Mouse (Mus musculus) embryo, embryonic 11.5 days (tissue): ENCODE results near the gene Rhbdl3.

Source experiments
- DNase-seq: peaks from one replicate; pipeline ENCODE4 v3.0.0-alpha.2; 2012; ENCODE audit warnings: low read depth, low spot score

Gene Rhbdl3

DNA sequence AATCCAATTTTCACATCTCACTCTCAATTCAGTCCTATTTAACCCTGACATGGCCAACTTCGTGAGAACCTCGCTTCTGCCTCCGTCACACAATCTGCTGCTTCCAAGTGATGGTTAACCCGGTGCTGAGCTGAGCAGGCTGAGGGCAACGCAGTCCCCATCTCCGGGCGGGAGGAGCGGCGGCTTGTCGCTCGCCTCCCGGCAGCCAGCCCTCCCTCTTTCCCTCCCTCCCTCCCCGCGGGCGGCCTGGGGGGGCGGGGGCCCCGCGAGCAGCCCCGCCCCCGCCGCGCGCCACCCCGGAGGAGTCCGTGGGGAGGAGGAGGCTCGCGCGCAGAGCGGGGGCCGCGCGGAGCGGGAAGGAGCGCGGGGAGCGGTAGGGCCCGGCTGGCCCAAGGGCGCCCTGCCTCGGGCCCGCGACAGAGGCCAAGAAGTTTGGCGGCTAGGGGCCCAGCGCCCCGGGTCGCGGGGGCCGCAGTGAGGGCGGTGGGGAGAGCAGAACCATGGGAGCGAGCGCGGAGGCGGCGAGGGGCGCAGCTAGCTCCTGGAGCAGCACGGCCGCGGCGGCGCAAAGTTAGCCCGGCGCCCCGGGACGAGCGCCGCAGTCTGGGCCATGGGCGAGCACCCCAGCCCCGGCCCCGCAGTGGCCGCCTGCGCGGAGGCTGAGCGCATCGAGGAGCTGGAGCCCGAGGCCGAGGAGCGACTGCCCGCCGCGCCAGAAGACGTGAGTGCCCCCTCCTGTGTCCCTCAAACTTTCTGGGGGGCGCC, at the start of gene Rhbdl3:
TSS of gene Rhbdl3 (plus strand) at position 362 of the 765 bp plus-strand sequence.
- no peak for DNase-seq

DNA sequence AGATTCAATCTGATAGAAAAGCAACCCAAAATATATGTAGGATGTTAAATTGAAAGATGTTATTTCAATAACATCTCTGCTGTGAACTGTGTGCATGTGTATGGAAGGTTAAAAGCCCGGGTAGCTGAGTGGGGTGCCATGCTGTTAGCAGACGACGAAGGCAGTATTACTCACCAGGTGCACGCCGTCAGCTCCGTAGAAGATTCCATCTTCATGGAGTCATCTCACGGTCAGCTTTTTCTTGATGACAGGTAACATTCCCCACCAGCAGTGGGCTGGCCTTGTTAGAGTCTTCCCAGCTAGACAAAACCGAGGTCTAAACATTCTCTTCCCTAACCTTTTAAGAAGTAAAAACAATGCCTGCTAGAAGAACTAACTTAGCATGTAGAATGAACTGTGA, 36.6 kb upstream of the Rhbdl3 start:
- DNase-seq = no peak

DNA sequence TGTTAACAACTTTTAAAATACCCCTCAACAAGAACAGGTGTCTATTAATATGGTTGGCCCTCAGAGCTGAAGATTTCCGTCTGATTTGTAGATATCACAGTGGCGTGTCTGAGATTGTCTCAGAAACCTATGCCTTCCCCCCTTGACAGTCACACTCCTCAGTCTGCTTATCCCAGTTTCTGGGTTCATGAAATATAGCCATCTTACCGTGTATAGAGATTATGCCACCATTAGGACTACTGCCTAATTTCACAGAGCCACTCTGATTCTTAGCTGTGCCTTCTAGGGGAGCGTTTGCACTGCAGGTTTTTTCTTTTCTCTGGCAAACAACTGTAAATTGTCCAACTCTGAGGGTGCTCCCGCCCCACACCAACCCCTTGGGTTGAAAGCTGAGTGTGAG, 29.6 kb upstream of the Rhbdl3 start:
- DNase-seq = no peak

DNA sequence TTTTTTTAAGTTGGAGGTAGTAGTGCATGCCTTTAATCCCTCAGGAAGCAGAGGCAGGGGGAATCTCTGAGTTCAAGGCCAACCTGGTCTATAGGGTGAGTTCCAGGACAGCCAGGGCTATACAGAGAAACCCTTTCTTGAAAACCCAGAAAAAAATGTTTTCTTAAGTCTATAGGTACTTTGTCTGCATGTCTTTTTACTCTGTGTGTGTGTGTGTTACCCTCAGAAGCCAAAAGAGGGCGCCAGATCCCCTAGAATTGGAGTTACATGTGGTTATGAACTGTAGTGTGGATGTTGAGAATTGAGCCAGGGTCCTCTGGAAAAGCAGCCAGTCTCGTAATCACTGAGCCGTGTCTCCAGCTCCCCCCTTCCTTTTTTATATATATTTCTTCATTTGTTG, 25.7 kb upstream of the Rhbdl3 start:
- DNase-seq = no peak

DNA sequence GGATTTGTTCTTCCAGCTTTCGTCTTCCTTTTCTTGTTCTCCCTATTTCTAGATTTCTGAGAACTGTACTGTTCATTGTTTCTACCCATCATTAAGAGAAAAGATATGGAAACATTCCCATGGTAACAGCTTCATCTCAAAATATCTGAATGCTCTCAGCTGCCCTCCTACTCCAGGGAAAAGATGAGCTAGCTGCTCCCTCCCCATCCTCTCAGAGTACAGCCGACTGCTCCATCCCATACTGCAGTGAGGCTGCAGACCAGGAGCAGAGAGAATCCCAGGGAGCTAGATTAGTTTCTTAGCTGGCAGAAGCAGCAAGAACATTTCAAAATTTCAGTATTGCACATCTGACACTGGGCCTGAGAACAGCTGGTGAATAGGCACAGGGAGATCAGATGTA, 22.7 kb upstream of the Rhbdl3 start:
- no peak for DNase-seq

DNA sequence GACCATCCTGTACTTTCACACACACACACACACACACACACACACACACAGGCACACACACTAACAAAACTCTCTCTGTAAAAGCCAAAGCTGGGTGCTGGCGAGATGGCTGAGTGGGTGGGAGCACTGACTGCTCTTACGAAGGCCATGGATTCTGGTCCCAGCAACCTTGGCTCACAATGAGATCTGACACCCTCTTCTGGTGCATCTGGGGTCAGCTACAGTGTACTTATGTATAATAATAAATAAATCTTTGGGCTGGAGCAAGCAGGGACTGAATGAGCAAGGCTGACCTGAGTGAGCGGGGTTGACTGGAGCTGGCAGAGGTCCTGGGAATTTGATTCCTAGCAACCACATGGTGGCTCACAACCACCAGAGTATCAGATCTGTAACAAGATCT, 16.9 kb upstream of the Rhbdl3 start:
- no peak for DNase-seq

DNA sequence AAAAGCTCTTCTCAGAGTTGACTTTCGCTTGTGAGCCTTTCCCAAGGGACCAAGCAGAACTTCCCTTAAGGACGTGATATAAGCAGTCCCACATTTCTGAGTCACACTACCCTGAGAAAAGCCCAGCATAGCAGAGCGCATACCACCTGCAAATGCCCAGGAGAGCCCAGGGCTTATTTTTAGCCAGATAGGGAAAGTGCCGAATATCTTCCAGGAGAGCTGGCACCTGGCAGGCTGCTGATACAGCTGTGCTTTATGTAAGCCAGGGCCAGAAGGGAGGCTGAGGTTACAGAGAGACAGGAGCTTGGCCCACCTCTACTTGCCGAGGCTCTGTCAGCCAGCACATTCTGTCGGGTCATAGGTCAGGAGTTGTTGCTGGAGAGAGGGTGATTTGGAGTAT, 16.1 kb upstream of the Rhbdl3 start:
- DNase-seq = no peak

DNA sequence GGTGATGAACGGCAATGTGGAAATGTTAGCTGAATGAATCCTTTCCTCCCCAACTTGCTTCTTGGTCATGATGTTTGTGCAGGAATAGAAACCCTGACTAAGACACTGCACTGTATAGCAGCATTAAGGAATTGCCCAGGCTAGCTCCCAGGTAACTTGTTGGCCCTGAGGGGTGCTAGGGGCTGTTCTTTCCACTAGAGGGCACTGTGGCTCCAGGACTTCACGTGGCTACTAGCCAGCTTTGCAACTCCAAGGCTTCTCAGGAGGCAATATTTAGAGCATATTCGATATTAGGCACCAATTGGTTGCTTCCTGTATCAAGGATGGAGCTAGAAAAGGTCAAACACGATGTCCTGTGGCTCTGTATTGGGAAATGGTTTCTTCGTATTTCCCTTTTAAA, 13.6 kb upstream of the Rhbdl3 start:
- DNase-seq = no peak

DNA sequence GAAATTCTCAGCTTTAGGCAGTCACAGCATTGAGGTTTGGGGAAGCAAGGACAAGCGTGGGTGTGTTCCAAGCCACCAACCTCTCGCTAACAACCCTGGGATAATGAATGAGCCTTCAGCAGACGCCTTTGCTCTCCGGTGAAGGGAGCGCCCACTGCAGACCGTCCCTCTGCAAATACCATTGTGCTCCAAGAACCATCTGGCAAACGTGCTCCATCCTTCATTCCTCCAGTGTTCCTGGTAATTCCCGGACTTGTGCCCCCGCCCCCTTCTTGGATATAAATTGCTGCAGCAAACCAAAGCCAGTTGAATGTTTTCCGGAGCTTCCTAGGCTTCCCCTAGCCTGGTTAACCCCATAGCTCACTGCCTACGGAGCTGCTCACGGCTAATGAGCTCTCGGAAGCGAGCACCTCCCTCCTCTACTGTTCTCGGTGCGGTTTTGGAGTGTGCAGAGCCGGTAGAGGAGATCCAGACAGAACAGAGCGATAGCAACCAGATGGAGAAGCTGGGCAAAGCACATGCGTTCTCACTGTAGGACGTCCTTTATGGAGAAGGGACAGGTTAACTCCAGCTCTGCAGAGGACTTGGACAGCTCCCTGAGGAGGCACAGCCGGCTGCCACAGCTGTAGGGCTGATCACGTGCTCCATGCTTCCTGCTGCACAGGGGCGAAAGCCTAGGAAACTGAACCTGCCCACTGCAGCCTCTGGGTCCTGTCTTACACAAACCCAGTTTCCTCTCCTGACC, 10.8 kb upstream of the Rhbdl3 start:
- DNase-seq = no peak

DNA sequence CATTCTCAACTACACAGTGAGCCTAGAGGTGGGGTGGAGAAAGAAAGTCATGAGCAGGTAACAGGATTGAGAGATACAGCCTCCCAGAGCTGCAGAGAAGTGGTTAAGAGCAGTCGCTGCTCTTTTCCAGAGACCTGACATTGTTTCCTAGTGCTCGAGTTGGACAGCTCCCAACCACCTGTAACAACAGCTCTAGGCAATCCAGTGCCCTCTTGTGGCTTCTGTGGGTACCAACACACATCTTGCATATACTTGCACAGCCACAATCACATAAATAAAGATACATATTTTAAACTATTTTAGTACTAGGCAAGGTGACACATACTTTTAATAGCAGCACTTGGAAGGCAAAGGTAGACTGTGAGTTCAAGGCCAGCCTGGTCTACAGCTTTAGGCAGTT, 9.7 kb upstream of the Rhbdl3 start:
- DNase-seq = no peak

DNA sequence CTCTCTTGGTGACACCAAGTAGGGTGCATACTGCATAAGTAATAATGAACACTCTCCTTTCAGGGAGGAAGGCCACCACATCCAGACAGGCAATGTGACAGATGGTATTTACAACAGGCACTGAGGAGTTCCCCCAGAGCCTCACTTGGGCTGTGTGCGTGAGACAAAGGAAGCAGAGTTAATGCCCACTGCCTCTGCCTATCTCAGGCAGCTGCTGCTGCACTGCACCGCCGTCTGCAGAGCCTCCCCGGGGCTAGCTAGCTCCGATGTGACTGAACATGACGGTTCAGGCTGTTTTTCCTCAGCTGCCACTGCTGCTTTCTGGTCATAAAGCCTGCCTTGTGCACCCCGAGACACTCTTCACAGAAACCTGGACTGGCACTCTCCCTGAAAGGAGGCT, 8.2 kb upstream of the Rhbdl3 start:
- DNase-seq = no peak

DNA sequence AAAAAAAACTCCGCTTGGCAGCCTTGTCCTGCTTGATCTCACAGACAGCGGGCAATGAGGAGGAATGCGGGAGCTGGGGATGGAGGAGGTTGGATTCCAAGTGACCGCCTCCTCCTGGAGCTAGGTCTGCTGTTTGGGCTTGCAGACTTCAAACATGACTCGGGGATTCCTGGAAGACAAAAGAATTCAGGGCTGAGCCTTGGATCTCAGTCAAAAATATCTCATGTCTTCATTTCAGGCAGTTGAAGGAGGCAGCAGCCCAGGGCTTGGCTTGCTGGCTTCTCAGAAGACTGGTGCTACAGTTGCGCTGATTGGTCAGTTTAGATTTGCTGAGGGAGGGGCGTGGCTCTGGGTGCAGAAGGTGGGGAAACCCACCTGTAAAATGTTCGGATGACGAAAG, 5.6 kb upstream of the Rhbdl3 start:
- no peak for DNase-seq

DNA sequence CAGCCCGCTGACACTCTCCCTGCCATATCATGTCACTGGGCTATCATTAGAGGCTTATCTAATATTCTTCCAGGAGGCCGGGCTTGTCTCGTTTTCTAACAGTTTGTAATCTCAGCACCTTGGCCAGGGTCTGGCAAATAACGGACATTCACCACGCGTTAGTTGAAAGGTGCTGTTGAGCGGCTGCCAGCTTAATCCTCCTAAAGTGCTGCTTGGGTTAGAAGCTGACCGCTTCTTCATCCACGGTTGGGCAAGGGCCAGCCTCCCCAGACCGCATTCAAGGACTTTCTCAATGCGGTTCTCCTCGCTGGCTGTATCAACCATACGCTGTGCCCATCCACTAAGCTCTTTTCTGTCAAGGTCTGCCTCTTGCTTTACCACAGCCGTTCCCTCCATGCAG, 4.9 kb upstream of the Rhbdl3 start:
- no peak for DNase-seq

DNA sequence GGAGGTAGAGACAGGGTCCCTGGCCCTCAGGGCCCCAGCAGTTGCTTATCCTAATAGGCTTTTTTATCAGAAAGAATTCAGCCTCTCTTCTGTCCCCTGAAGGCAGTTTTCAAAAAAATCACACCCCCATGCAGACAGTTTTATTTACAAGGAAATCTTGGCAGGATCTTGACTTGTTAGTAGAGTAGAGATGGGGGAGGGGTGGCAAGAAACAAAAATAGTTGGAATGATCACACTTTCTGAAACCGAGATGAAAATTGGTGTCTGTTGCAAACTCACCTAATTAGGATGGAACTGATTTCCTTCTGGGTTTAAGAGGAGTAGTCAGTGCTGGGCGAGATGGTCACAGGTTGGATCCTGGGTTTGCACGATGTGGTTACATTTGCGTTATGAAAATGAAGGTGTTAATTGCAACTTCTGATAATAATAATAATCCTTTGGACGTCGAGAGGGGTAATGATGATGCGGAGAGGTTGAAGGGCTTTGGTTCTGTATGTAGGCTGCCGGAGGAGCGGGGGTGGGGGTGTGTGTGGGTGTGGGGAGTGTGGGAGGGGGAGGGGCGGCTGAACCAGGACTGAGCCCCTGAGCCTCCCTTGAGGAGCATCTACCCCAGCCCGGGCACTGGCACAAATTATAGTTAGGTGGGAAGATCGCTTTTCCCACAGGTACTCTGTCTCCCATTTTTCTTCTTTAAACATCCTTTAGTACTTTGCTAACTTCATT, 1.0 kb upstream of the Rhbdl3 start:
- DNase-seq = no peak

DNA sequence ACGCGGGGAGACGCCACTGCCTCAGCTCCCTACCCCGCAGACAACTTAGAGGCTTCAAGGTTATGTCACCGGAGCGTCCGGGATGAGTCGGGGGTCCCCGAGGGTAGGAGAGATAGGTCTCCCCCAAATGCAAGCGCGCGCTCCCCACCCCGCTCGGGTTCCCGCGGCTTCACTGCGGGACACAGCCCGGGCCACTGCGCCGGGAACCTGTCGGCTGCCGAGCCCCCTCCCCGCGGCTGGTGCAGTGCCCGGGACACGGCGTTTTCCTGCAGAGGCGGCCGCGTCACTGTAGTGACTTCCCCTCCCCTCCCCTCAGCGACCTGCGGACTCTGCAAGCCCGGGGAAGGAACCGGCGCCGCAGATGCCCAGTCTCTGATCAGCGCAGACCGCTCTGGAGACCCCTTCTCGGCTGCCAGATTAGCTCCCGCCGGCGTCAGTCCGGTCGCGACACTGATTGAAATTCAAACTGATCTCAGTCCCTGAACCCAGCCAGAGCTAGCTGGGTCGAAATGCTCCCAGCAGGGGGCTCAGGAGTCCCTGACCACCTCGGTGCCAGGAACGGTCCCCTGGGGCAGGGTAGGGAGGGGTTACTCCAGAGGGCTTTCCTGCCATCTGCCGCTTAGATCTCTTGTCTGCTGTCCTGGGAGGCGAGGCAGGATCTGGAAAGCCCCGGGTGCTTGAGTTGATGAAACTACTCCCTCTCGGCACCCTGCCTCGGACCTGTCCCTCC, 769 bp downstream of the Rhbdl3 start:
- DNase-seq = peak; percentile 56

DNA sequence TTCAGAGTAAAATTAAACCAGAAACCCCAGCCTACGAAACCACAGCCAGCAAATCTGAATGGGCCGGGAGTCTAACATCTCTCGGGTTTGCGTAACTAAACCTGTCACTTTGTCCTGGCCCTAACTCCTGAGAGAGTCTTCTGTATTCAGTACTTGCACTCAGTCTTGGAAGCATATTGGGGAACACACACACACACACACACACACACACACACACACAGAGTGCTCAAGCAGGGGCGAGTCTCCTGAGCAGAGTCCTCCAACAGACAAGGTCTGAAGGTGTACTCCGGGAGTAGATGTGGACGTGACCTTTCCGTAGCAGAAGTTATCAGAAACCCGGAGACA, 1.3 kb downstream of the Rhbdl3 start:
- no peak for DNase-seq

DNA sequence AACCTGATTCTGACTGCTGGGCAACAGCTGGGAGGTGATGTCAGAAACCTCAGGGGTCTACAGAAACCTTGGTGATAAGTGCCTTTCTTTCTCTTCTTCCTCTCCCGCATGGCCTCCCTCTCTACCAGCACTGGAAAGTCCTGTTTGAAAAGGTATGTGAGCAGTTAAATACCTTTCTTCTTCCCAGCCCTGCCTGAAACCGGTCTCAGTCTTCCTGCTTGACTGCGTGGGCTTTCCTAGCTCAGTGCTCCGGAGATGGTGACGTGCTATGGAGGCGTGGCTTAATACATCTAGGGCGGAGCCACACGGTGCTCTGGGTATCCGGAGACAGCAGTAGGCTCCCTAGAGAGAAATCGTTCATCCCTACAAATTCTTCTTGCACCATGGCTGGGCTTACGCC, 1.8 kb downstream of the Rhbdl3 start:
- DNase-seq = peak; percentile 54

DNA sequence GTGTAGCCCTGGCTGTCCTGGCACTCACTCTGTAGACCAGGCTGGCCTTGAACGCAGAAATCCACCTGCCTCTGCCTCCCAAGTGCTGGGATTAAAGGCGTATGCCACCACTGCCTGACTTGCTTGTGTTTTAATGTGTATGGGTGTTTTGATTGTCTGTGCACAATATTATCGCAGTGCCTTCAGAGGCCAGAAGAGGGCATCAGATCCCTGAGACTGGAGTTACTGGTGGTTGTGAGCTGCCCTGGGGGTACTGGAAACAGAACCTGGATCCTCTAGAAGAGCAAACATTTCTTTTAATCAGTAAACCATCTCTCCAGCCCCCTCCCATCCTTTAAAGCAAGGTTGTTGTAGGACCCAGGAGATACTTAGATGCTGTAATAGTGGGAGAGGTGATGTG, 3.0 kb downstream of the Rhbdl3 start:
- no peak for DNase-seq

DNA sequence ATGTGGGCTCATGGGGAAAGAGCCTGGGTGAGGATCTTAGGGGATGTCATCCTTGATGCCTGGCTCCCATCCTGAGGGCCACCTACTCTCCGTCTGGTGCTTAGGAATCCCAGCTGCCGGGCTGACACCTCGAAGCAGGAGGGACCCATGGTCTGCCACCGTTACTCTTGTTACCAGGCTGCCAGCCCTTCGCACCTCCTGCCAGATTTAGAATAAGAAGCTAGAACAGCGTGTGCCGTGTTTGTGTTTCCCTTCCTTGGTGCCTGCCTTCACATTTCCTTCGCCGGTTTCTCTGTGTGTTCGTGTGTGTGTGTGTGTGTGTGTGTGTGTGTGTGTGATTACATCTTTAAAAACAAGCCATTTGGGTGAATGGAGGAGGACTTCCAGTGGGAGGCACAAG, 4.1 kb downstream of the Rhbdl3 start:
- DNase-seq = no peak

DNA sequence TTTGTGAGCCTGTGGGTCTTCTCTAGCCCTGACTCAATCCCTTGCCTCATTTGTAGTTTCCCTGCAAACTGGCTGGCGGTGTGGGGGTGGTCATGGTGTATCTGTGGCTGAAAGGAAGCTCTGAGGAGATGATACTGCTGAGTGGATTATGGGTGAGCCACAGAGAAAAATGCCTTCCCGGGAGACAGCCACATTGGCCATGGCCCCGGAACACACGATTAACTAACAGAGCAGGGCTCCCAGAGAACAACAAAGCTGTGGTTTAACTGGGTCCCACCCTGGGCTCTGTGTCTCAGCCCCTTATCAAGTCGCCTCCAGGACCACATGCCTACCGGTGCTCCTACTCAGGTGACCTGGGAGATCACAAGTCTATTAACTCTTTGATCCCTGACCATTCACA, 7.8 kb downstream of the Rhbdl3 start:
- DNase-seq = no peak

DNA sequence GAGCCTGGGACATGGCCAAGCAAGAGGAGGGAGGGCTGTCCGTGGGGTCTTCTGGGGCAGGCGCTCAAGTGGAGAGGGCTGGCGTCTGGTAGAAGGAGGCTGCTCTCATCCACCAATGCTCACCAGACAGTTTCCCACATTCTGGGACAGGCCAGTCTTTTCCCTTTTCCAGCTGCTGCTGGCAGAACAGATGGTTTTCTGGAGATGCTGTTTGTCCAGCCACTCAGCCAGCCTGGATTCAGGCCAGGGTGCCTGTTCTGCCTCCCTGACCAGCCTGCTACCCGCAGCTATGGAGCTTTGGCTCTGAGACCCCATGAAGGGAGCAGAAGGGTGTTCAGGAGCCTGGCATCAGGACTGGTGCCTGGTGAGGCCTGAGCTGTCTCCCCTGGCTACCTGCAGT, 10.6 kb downstream of the Rhbdl3 start:
- no peak for DNase-seq

DNA sequence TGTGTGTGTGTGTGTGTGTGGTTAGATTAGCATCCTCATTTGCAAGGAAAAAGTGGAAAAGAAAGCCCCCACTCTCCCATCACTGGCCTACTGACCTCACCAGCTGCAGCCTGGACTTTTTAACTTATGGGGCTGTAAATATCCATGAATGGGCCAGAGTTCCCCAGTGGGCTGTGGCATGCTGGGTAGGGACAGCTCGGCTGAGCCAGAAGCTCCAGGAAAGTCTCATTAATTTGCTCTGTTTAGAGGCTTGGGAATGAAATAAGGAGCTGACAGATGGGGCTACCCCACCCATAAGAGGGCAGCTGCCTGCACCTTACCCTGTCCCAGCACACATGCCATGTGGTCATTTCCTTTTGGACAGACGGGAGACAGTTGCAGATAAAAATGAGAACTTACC, 11.3 kb downstream of the Rhbdl3 start:
- no peak for DNase-seq
